Mouse (Mus musculus) heart, postnatal 25 days (tissue): ENCODE measurements around the gene Pik3cd. TPM values are rescaled to one million over a fixed set of nuclear protein-coding genes. Genes with fewer than 3 reads are reported as not detected.

Source experiments
- DNase-seq: peaks from one replicate; pipeline ENCODE4 v3.0.0; 2022; ENCODE audit warnings: low spot score
- intact Hi-C: fragments of 180-260 bp; cut with DNase I; formaldehyde crosslinking; loops from one replicate; pipeline ENCODE4 v1.15.1; 2025
- total RNA-seq, 2 experiments: library from RNA; stranded (reverse); gene quantifications; 2 replicates each; pipeline ENCODE4 v1.2.3; 2021

The Pik3cd gene
- total RNA-seq, 2 experiments from 2014 or later = 4.0 to 4.3 TPM

DNA sequence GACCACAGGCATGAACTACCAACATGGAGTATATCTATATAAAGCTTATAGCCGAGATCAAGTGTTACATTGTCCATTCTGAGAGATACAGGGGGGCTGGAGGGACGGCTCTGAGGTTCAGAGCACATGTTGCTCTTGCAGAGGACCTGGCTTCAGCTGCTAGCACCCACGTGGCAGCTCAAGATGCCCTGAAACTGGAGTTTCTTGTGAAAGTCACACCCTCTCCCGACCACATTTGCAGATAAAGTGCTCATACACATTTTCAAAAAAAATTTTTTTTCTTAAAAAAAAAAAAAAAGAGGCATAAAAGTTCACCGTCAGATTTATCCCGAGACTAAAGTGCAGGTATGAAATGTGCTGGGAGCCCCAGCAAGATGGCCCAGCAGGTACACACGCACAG is 41.8 kb downstream of the Pik3cd start:
- intact Hi-C loops = no loop called here

GRCm38 (mm10) chr4:149659495-149660116 is 42.8 kb downstream of the Pik3cd start:
- DNase-seq = no peak
- intact Hi-C loops = loop anchor here (10.0 kb wide), 1 partner anchor 325 kb away; no protein-coding TSS in a partner anchor

More for the DNA sequence above, 41.8 kb downstream of the Pik3cd start:
- no peak for DNase-seq

DNA sequence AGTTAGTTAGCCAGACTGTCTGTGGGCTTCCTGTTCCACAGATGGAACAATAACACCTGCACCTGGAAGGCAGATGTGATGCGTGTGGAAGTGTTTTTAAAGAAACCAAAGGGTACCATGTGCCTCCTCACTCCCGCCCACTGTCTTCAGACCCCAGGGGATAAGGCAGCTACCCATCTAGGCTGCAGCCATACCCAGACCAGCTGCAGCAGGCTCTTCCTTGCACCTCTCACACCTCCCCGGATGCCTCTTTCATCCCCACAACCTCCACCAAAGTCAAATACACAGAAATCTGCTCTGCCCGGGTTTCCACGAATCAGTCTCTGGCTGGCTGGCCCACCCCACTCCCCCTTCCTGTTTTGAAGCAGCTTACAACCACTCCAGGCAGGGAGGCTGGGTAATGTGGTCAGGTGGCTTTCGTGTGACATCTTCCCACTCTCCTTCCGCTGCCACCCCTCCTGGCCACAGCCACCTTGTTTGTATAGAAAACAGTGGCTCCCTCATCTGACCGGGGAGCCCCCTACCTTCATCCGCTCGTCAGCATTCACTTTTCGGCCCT is 44.4 kb downstream of the Pik3cd start:
- intact Hi-C loops = loop anchor here (10.0 kb wide), 1 partner anchor 327 kb away; no protein-coding TSS in a partner anchor
- DNase-seq = no peak

GRCm38 (mm10) chr4:149654232-149654631 is 48.1 kb downstream of the Pik3cd start:
- no peak for DNase-seq
- intact Hi-C loops = loop anchor here (2.0 to 10.0 kb wide), 2 partner anchors 21 to 331 kb away; no protein-coding TSS in a partner anchor

DNA sequence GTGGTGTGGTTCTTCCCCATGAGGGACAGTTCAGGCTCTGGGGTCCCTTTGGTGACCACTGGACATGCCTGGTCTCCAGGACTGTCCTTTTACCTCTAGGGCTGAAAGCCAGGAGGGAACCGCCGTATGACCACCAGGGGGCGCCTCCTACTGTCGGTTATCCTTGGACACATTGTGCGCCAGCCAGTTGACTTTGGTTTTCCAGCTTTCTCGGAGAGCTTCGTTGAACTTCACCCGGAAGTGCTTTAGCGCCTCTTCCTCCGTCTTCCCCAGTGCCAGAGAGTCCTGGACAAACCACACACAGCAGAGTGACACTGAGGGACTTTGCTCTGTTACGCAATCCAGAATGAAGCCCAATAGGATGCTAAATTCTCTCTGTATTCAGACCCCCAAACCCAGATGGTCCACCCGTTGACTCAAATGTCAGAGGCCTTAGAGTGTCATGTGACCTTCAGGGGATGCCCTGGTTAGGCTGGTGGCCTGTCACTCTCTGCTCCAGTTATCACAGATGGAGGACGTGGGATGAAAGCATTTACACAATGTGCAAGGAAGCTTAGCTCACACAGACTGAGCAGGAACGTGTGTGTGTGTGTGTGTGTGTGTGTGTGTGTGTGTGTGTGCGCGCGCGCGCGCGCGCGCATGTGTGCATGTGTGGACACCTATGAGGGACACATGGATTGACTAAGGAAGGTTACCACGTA is 51.7 kb downstream of the Pik3cd start:
- intact Hi-C loops = loop anchor here (10.0 kb wide), 1 partner anchor 334 kb away; no protein-coding TSS in a partner anchor
- DNase-seq = peak; percentile 43

DNA sequence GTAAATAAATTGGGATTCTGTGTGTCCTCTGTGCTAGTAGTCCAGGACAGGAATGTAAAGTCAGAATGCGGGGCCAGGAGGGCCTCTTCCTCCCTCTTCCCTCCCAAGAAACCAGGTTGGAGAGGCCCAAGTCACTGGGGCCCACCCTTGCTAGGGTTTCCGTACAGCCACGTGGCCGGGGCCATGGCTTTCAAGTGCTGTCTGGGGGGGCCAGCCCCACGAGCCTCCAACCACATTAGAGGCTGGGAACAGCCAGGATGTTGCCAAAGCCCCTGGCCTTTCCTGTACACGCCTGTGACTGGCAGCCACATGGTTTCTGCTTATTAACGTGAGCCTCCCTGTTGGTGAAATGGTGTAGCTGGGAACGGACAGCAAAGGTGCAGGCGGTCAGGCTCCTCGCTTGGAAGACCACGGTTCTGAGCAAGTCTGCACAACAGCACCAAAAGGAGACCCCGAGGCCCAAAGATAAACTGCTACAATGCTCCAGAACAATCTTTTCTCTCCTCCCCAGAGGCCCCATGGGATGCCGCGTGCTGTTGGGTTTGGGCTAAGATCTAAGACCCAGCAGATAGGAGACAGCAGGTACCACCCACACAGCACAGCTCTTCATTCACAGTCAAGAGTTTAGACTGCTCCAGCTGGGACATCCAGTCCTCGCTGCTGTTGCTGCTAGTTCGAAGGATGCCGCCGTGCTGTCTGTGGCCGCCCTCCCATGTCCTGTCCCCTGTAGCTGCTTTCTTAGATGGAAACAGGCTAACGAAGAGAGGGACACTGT is 54.2 kb downstream of the Pik3cd start:
- intact Hi-C loops = no loop called here
- DNase-seq = no peak

GRCm38 (mm10) chr4:149645761-149646160 is 56.6 kb downstream of the Pik3cd start:
- intact Hi-C loops = no loop called here
- no peak for DNase-seq

GRCm38 (mm10) chr4:149641956-149642355 is 60.4 kb downstream of the Pik3cd start:
- intact Hi-C loops = no loop called here

DNA sequence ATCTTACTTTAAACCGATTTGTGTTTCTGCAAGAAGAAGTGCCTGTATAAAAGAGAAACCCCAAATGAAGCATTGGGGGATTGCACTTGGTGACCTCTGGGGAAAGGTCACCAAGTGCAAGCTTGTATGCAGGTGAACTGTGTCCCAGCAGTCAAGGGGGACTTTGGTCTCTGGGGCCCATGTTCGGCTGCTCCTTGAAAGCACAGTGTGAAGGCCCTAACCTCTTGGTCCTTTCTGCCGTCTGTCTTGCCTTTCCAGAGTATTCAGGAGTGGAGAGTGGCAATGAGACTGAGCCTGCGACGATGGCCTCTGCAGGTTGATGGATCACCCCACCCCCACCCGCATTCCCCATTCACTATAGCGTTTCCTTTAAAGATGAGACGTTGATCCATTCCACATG is 61.0 kb downstream of the Pik3cd start:
- no peak for DNase-seq
- intact Hi-C loops = no loop called here

More at GRCm38 (mm10) chr4:149641956-149642355, 60.4 kb downstream of the Pik3cd start:
- no peak for DNase-seq

- intact Hi-C loops = no loop called here
- no peak for DNase-seq
Measured at GRCm38 (mm10) chr4:149640831-149641230, 61.5 kb downstream of the Pik3cd start.

GRCm38 (mm10) chr4:149637942-149638341 is 64.4 kb downstream of the Pik3cd start:
- peak; percentile 35 for DNase-seq
- intact Hi-C loops = no loop called here

- no peak for DNase-seq
- intact Hi-C loops = no loop called here
Measured at GRCm38 (mm10) chr4:149635915-149636415, 66.4 kb downstream of the Pik3cd start.

DNA sequence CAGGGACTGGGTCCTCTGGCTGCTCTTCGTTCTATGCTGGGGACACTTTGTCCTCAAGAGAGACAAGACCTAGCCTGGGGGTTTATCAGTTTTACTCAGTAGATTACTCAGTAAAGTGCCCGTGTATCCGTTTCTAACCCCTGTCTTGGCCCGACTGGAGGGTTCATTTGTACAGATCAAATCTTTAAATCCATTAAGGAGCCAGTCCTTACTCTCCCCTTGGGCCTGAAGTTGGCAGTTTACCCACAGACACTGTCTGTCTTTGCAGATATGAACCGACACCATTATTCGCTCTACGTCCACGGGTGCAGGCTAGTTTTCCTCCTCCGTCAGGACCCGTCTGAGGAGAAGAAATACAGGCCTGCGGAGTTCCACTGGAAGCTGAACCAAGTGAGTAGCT is 67.4 kb downstream of the Pik3cd start:
- no peak for DNase-seq
- intact Hi-C loops = no loop called here

DNA sequence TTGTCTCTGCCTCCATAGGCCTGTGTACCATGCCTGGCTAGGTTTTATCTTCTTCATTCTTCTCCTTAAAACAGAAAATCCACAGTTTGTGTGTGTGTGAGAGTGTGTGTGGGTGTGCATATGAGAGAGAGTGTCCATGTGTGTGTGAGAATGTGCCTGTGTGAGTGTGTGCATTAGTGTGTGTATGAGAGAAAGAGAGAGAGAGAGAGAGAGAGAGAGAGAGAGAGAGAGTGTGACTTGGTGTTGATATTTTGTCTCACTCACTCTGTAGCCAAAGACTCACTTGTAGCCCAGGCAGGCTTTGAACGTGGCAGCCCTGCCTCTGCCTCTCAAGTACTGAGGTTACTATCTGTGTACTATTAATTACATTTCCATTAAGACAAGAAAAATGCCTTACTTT is 68.2 kb downstream of the Pik3cd start:
- no peak for DNase-seq
- intact Hi-C loops = no loop called here

GRCm38 (mm10) chr4:149632670-149633307 is 69.6 kb downstream of the Pik3cd start:
- DNase-seq = no peak
- intact Hi-C loops = no loop called here

GRCm38 (mm10) chr4:149628810-149629209 is 73.6 kb downstream of the Pik3cd start:
- intact Hi-C loops = no loop called here
- no peak for DNase-seq

- intact Hi-C loops = no loop called here
- DNase-seq = no peak
Measured at GRCm38 (mm10) chr4:149628372-149628771, 74.0 kb downstream of the Pik3cd start.

GRCm38 (mm10) chr4:149626809-149627208 is 75.6 kb downstream of the Pik3cd start:
- intact Hi-C loops = no loop called here

DNA sequence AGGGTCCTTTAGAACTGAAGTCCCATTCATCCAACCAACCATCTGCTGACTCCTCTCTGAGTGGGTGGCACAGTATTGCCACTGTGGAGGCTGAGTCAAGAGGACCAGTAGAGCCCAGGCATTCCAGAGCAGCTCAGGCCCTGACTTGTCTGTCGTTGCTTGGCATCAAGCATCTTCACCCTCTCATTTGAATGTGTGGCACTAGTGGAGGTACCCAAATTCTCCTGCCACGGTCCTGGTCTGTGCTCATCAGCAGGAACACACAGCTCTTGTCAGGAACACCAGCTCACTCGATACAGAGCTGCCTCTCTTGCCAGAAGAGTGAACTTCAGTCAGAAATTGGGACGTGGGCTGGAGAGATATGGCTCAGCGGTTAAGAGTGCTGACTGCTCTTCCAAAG is 78.7 kb downstream of the Pik3cd start:
- intact Hi-C loops = no loop called here
- no peak for DNase-seq

More at GRCm38 (mm10) chr4:149626809-149627208, 75.6 kb downstream of the Pik3cd start:
- no peak for DNase-seq

DNA sequence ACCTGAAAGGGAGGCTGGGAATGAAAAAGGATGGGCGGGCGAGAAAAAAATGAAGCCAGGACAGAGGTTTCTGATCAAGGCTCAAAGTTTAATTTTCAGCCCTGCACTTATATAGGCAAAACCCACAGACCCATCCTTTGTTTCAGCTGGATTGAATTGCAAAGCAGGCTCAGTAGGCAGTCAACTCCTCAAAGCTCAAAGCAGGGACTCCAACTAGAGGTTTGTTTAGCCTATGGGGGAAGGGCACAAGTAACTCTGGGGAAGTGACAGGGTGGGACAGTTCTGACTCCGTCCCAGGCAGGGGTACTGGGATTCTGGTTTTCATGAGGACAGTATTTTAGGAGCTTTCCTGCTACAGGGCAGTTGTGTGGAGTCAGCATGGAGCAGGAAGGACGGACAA is 81.1 kb downstream of the Pik3cd start:
- no peak for DNase-seq
- intact Hi-C loops = no loop called here
